14 mouse cellular contexts compared by ENCODE assay signal in genomic region chr12:119387925-119388324, GRCm38 (mm10).
"Had no signal": no experiment of that assay in that cellular context is flagged by ENCODE, and none has a peak within 500 bp of the region (broad histone marks: within the 10 kb centered on the region; RNA-seq: fewer than 3 reads in every experiment).

No protein-coding gene starts in this region.

- DNase-seq: kidney, postnatal 36 days; layer of hippocampus, adult 9-11 months; layer of hippocampus, postnatal 36 days; lung, embryonic 14.5 days; lung, postnatal 10 days; lung, postnatal 4 days; midbrain, embryonic 14.5 days; thymus, postnatal 4 days had no signal

- H3K9me3 ChIP-seq: limb, embryonic 15.5 days; liver, embryonic 12.5 days; midbrain, embryonic 10.5 days; neural tube, embryonic 13.5 days had no signal

- ATAC-seq: liver, embryonic 12.5 days had no signal

- H3K9ac ChIP-seq: limb, embryonic 15.5 days; liver, embryonic 12.5 days; lung, embryonic 14.5 days; neural tube, embryonic 13.5 days had no signal

- H3K4me2 ChIP-seq: limb, embryonic 15.5 days; liver, embryonic 12.5 days; lung, embryonic 14.5 days; neural tube, embryonic 13.5 days had no signal

- H3K27me3 ChIP-seq: limb, embryonic 15.5 days; liver, embryonic 12.5 days; neural tube, embryonic 13.5 days had no signal

- H3K4me3 ChIP-seq: limb, embryonic 15.5 days; liver, embryonic 12.5 days; midbrain, embryonic 10.5 days; neural tube, embryonic 13.5 days had no signal

- H3K27ac ChIP-seq: kidney, postnatal 0 days; limb, embryonic 15.5 days; liver, embryonic 12.5 days; midbrain, embryonic 10.5 days; neural tube, embryonic 13.5 days; stomach, postnatal 0 days had no signal

- H3K4me1 ChIP-seq: limb, embryonic 15.5 days; liver, embryonic 12.5 days; midbrain, embryonic 10.5 days; neural tube, embryonic 13.5 days had no signal

- H3K36me3 ChIP-seq: limb, embryonic 15.5 days; liver, embryonic 12.5 days; midbrain, embryonic 10.5 days; neural tube, embryonic 13.5 days had no signal
